Mouse (Mus musculus) cortical plate, adult 2 months (tissue): ENCODE measurements at regions not wholly inside any gene's neighbourhood (a gene's known extent, or its start where the extent isn't known, plus 50 kb on each side); places are given as distances from the start of the nearest gene placed in this dataset.
"Not testable (repeated sequence)": the region's sequence is repeated elsewhere in the genome, so short reads cannot be mapped to it uniquely, and the experiment has no call there.

Source experiments
- H3K27ac ChIP-seq: fragments of 200-500 bp; 2 replicates; pipeline ENCODE4 v1.5.1; 2012; ENCODE audit warnings: low read length, control low read depth, inconsistent platforms; ENCODE audit not compliant: insufficient read depth
- H3K4me1 ChIP-seq: fragments of 200-500 bp; 2 replicates; pipeline ENCODE4 v1.6.1; 2011; ENCODE audit warnings: low read length; ENCODE audit not compliant: control insufficient read depth, insufficient read depth
- H3K4me3 ChIP-seq: fragments of 200-500 bp; 2 replicates; pipeline ENCODE4 v1.5.1; 2011; ENCODE audit warnings: mild to moderate bottlenecking, low read length, control low read depth; ENCODE audit not compliant: insufficient read depth
- CTCF ChIP-seq: fragments of 200-500 bp; IDR thresholded peaks from 2 replicates; pipeline ENCODE4 v1.5.1; 2011; ENCODE audit warnings: mild to moderate bottlenecking, control low read depth, low read length; ENCODE audit not compliant: insufficient read depth; ENCODE audit errors: extremely low read depth
- POLR2A ChIP-seq: fragments of 200-500 bp; IDR thresholded peaks from 2 replicates; pipeline ENCODE4 v1.6.1; 2011; ENCODE audit warnings: mild to moderate bottlenecking, low read length, control low read depth; ENCODE audit not compliant: insufficient read depth; ENCODE audit errors: extremely low read depth

DNA sequence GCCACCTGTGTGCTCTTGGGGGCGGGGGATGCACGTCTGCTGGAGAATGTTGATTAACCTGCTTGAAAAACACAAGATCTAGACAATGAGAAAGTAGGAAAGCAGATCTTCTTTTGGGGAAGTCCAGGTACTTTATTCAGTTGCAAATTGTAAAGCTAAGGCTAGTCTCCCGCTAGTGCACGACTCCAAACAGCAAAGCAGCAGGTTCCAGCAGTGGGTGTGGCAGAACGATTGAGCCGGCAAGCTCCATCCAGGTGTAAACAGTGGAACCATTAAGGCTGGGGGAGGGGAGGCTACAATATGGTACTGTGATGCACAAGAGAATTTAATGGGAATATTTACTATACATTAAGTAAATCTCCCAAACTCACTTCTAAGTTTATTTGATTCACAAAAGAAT, 448.6 kb upstream of the Cobl start:
- H3K4me3 ChIP-seq, H3K4me1 ChIP-seq, H3K27ac ChIP-seq: not testable (repeated sequence)

DNA sequence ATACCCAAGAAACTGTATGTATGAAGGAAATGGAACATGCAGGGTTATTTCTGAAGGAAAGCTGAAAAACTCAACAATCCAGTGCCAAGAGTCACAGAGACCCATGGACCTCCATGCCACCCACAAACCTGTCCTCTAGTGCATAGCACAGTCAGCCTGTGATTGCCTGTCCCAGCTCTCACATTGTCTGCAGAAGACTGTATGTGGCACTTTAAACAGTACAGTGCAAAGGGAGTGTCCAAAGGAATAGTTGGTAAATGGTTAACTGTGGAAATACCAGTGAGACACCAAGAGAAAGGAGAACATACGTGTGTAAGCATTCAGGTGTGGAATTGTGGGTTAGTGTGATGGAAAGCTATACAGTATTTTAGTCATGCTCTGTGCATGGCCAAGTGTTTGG, 409.0 kb upstream of the Cobl start:
- Histone ChIP-seq H3K27ac (no peak overlapping the region), H3K4me1 (no peaks in the 10 kb centered on the region)
- TF ChIP-seq CTCF: no peak
- no peak for TF ChIP-seq POLR2A

DNA sequence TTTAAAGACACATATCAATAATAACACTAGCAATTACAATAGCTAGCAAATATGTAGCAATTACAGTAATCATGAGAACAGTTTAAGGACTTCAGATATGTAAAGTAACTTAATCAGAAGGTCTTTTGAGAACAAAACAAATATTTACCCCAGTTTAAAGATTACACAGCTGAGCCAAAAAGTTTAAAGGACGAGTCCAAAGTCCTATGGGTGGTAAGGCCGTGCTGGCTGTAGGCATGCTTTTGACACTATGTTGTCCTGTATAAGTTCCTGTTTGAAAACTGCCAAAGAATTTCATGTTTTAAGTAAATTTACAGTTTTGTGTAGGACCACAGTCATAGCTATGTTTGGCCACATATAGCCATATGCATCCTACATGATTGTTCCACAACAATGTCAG, 408.0 kb upstream of the Cobl start:
- Histone ChIP-seq H3K4me1 (no peaks in the 10 kb centered on the region), H3K27ac (no peak overlapping the region), H3K4me3 (no peak overlapping the region)
- no peak for TF ChIP-seq POLR2A
- TF ChIP-seq CTCF: no peak

More for the DNA sequence above, 409.0 kb upstream of the Cobl start:
- no peak overlapping the region for H3K4me3 ChIP-seq

DNA sequence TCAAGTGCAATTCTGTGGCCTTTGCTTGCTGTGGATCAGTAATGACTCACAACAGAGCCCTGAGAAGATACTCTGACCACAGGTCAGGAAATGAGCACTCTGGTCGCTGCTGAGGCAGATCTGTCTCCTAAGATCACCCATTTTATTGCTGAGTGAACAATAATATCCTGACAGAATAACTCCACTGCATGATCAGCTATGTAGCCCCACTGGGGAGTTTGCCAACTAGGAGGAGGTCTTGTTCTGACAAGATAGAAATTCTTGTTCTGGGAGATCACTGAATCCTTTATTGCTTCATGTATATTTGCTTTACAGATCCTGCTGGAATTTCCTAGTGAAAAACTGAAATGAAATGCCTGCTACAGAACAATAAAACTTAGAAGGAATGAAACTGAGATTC, 407.6 kb upstream of the Cobl start:
- no peak overlapping the region for H3K4me3 ChIP-seq
- H3K27ac ChIP-seq: no peak overlapping the region
- no peaks in the 10 kb centered on the region for H3K4me1 ChIP-seq
- no peak for TF ChIP-seq CTCF
- TF ChIP-seq POLR2A: no peak

DNA sequence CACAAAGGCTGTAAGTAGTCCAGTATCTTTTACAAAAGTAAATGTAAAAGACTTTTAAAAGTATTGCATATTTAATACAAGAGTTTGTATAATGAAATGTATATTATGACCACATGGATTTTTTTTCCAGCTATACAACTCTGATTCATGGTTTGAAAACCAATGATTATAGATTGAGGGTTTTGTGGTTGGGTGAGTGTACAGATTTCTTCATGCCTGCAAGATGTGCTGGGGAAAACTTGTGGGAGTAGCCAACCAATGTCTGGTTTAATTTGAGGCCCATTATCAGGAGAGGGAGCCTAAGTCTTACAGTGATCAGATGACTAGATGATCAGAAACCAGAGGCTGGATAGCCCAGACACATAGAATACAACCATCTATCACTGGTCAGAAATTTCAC, 402.8 kb upstream of the Cobl start:
- no peaks in the 10 kb centered on the region for H3K4me1 ChIP-seq
- no peak overlapping the region for H3K27ac ChIP-seq
- no peak overlapping the region for H3K4me3 ChIP-seq
- TF ChIP-seq POLR2A: no peak
- no peak for TF ChIP-seq CTCF

DNA sequence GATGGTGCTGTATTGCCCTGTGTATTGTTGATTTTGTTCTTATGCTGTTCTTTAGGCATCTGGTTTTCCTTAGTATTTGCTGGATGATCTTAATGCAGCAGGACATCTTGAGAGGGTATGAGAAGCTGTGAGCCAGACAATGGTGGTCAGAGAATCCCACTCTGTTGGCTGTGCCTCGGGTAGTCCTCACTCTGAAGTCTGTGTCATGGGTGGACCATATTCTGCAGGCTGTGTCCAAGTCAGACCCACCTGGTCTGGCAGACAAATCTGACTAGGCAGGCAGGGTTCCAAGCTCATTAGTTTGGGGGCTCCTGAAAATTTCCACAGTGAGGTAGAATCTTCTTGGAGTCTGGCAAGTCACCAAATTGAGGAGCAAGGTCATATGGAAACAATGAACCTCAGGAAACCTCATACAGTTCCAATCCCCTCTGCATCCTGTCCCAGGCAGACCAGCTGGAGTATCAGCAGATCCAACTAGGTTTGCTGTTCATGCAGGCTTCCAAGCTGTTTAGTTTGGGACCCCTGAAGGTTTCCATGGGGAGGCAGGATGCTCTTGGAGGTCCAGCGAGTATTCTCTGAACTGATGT, 400.4 kb upstream of the Cobl start:
- no peak for TF ChIP-seq CTCF
- TF ChIP-seq POLR2A: no peak
- Histone ChIP-seq H3K27ac (no peak overlapping the region), H3K4me3 (no peak overlapping the region), H3K4me1 (no peaks in the 10 kb centered on the region)

DNA sequence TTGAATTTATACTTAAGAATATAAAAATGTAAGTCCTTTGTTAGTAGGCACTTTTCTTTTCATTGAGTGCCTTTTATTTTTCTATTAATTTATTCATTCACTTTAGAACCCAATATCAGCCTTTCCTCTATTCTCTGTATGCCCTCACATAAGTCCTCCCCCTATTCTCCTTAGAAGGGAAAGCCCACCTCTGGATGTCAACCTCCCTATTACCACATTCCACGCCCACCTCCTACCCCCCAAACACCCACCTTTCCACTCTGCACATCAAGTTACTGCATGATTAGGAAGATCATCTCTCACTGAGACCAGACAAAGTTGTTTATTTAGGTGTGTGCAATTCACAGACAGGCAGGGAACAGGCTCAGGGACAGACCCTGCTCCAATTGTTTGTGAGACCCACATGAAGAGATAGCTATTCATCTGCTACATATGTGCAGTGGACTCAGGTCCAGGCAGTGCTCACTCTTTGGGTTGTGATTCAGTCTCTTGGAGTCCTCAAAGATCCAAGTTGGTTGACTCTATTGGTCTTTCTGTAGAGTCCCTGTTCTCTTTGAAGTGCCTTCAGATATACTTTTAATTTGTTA, 394.7 kb upstream of the Cobl start:
- no peaks in the 10 kb centered on the region for H3K4me1 ChIP-seq
- TF ChIP-seq CTCF: no peak
- no peak for TF ChIP-seq POLR2A
- no peak overlapping the region for H3K4me3 ChIP-seq
- H3K27ac ChIP-seq: no peak overlapping the region

DNA sequence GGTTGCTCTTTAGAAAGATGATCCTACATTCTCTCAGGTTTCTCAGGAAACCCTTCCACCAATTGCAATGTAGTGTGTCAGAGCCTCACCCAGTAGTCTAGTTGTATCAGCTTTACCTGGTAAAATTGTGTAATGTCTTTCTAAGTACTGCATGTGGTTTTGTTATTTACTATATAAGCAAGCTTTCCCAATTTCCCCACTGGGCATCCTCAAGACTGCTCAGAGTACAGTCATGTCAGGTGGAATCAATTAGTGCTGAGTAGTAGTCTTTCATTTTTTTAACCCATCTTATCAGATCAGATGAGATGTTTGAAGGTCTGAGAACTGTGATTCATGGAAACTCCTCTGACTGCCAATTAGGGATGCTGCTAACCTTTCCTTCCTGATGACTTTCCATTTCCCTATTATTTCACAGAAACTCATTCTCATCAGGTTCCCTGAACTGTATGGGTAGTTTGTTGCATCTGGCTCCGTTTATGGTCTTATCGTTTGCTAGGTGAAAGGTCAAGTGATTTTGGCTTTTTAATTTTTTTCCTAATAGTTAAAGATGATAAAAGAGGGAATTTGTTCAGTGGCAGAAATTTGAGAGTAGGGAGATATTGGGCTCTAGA, 393.6 kb upstream of the Cobl start:
- Histone ChIP-seq H3K4me1 (no peaks in the 10 kb centered on the region), H3K27ac (no peak overlapping the region), H3K4me3 (no peak overlapping the region)
- TF ChIP-seq CTCF (no peak), POLR2A (no peak)

DNA sequence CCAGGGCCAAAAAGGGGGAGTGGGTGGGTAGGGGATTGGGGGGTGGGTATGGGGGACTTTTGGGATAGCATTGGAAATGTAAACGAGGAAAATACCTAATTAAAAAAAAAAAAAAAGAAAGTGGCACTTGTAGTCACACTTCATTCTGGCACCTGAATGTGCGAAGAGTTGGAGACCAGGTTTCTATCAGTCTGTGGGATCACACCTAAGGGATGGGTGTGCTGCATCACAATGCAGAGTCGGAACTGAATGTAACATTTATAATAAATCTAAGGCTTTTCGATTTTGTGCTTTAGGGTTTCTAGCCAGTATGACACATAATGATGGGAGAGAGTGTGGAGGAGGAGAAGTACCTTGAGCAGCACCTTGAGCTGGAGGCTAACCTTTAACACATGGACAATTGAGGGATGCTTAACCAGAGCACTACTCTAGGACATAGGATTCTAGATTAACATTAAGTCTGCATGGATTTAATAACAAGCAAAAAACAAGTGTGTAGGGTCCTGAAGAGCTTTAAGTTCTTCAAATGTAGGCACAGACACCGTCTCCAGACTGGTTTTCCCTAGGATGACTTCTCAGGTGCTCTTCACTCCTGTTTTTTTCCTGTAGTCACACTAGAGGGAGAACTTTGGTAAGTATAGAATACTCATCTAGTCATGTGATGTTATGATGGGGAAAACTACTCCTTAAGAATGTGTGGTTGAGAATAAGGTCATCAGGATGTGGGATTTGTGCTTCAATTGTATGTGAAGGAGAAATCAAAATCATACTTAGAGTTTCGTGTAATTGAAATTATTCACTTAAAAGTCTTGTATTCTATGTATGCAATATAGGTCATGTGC, 392.8 kb upstream of the Cobl start:
- Histone ChIP-seq H3K27ac (no peak overlapping the region), H3K4me1 (no peaks in the 10 kb centered on the region), H3K4me3 (no peak overlapping the region)
- TF ChIP-seq POLR2A: no peak
- TF ChIP-seq CTCF: no peak
